Mouse (Mus musculus) bone marrow macrophage, adult 2 months (primary cell): ENCODE data around the gene Plrg1. TPM values are rescaled to one million over a fixed set of nuclear protein-coding genes. Genes with fewer than 3 reads are reported as not detected.

Experiments
- H3K27ac ChIP-seq: 2 replicates; pipeline ENCODE4 v1.5.1; 2012; ENCODE audit warnings: low read depth, low read length; ENCODE audit not compliant: insufficient read depth
- H3K4me1 ChIP-seq: 2 replicates; pipeline ENCODE4 v1.6.1; 2012; ENCODE audit warnings: low read length; ENCODE audit not compliant: control insufficient read depth, insufficient read depth
- H3K4me3 ChIP-seq: 2 replicates; pipeline ENCODE4 v1.5.1; 2012; ENCODE audit warnings: mild to moderate bottlenecking, low read length, moderate library complexity; ENCODE audit not compliant: insufficient read depth
- CTCF ChIP-seq: IDR thresholded peaks from 2 replicates; pipeline ENCODE4 v1.5.1; 2012; ENCODE audit warnings: low read depth, mild to moderate bottlenecking, low read length, moderate library complexity
- POLR2A ChIP-seq: IDR thresholded peaks from 2 replicates; pipeline ENCODE4 v1.6.1; 2012; ENCODE audit warnings: mild to moderate bottlenecking, low read depth, low read length, borderline replicate concordance
- polyA plus RNA-seq: library from polyadenylated mRNA; stranded (reverse); fragments of >200 nt; gene quantifications from 2 replicates; pipeline ENCODE4 v1.2.4, GENCODE M21; 2012; ENCODE audit not compliant: missing spikeins, insufficient read depth, insufficient read length

Gene Plrg1
- polyA plus RNA-seq, 1 experiment, result 36.4 TPM

GRCm38 (mm10) chr3:83080567-83081055 is 25.3 kb downstream of the Plrg1 start:
- no peak overlapping the region for H3K27ac ChIP-seq
- no peaks in the 10 kb centered on the region for H3K4me1 ChIP-seq
- no peak for TF ChIP-seq POLR2A
- TF ChIP-seq CTCF, result no peak
- H3K4me3 ChIP-seq, result peak overlapping the region; percentile 54

GRCm38 (mm10) chr3:83097586-83097985 is 42.3 kb downstream of the Plrg1 start:
- Histone ChIP-seq H3K4me3 (no peak overlapping the region), H3K27ac (no peak overlapping the region), H3K4me1 (no peaks in the 10 kb centered on the region)
- no peak for TF ChIP-seq POLR2A
- no peak for TF ChIP-seq CTCF

- no peaks in the 10 kb centered on the region for H3K4me1 ChIP-seq
- no peak for TF ChIP-seq CTCF
- no peak for TF ChIP-seq POLR2A
- H3K27ac ChIP-seq, result no peak overlapping the region
- no peak overlapping the region for H3K4me3 ChIP-seq
These were observed 43.3 kb downstream of the Plrg1 start for GRCm38 (mm10) chr3:83098546-83099034.

GRCm38 (mm10) chr3:83099139-83099538 is 43.8 kb downstream of the Plrg1 start:
- H3K4me1 ChIP-seq, result no peaks in the 10 kb centered on the region
- no peak overlapping the region for H3K27ac ChIP-seq
- TF ChIP-seq CTCF, result no peak
- TF ChIP-seq POLR2A, result no peak
- no peak overlapping the region for H3K4me3 ChIP-seq

- Histone ChIP-seq H3K27ac (no peak overlapping the region), H3K4me3 (no peak overlapping the region), H3K4me1 (no peaks in the 10 kb centered on the region)
- TF ChIP-seq POLR2A (no peak), CTCF (no peak)
These were observed 44.3 kb downstream of the Plrg1 start for GRCm38 (mm10) chr3:83099651-83100050.

- TF ChIP-seq CTCF, result no peak
- TF ChIP-seq POLR2A, result no peak
- no peak overlapping the region for H3K27ac ChIP-seq
These were observed 47.0 kb downstream of the Plrg1 start for GRCm38 (mm10) chr3:83102286-83102685.

GRCm38 (mm10) chr3:83110163-83110562 is 54.8 kb downstream of the Plrg1 start:
- Histone ChIP-seq H3K27ac (no peak overlapping the region), H3K4me1 (no peaks in the 10 kb centered on the region), H3K4me3 (no peak overlapping the region)
- no peak for TF ChIP-seq CTCF
- no peak for TF ChIP-seq POLR2A

More at GRCm38 (mm10) chr3:83102286-83102685, 47.0 kb downstream of the Plrg1 start:
- no peaks in the 10 kb centered on the region for H3K4me1 ChIP-seq
- no peak overlapping the region for H3K4me3 ChIP-seq

- TF ChIP-seq POLR2A, result no peak
- TF ChIP-seq CTCF, result no peak
- H3K27ac ChIP-seq, result no peak overlapping the region
- no peaks in the 10 kb centered on the region for H3K4me1 ChIP-seq
- H3K4me3 ChIP-seq, result no peak overlapping the region
These were observed 56.4 kb downstream of the Plrg1 start for GRCm38 (mm10) chr3:83111485-83112261.

- Histone ChIP-seq H3K4me1 (no peaks in the 10 kb centered on the region), H3K4me3 (no peak overlapping the region), H3K27ac (no peak overlapping the region)
- TF ChIP-seq CTCF, result no peak
These were observed 57.5 kb downstream of the Plrg1 start for GRCm38 (mm10) chr3:83112869-83113268.

- no peak for TF ChIP-seq POLR2A
- no peaks in the 10 kb centered on the region for H3K4me1 ChIP-seq
- no peak overlapping the region for H3K27ac ChIP-seq
- no peak overlapping the region for H3K4me3 ChIP-seq
These were observed 59.6 kb downstream of the Plrg1 start for GRCm38 (mm10) chr3:83114946-83115345.

GRCm38 (mm10) chr3:83117592-83117991 is 62.3 kb downstream of the Plrg1 start:
- no peak overlapping the region for H3K27ac ChIP-seq
- no peaks in the 10 kb centered on the region for H3K4me1 ChIP-seq
- TF ChIP-seq CTCF, result no peak
- TF ChIP-seq POLR2A, result no peak
- H3K4me3 ChIP-seq, result no peak overlapping the region

Other genes with a start within 250 kb of the Plrg1 start
- not detected in 2 replicates for gene Rbm46, start 179.0 kb upstream of the Plrg1 start, polyA plus RNA-seq
- gene Lrat, start 151.5 kb upstream of the Plrg1 start, polyA plus RNA-seq, result not detected in 2 replicates
- gene Fgg, start 47.8 kb upstream of the Plrg1 start, polyA plus RNA-seq, result not detected in 2 replicates
- gene Fga, start 29.4 kb upstream of the Plrg1 start, polyA plus RNA-seq, result not detected in 2 replicates
- gene Fgb, start 5.7 kb upstream of the Plrg1 start, polyA plus RNA-seq, result not detected in 2 replicates
- not detected in 2 replicates for gene Dchs2, start 72.4 kb downstream of the Plrg1 start, polyA plus RNA-seq